18 mouse cellular contexts compared by ENCODE assay signal in genomic region chr7:113924561-113924960, GRCm38 (mm10).
A peak's percentile ranks its signal among the peaks of the same experiment; 100 is the strongest.
DNase-seq lines count a peak whose midpoint lies in the region; ATAC-seq lines count a peak whose summit lies in the region.
"Had no signal": no experiment of that assay in that cellular context is flagged by ENCODE, and none has a peak within 500 bp of the region (broad histone marks: within the 10 kb centered on the region; RNA-seq: fewer than 3 reads in every experiment).

No protein-coding gene starts in this region.

- H3K4me3 ChIP-seq in forebrain, embryonic 15.5 days: no peak overlapping the region
- H3K4me3 ChIP-seq in forebrain, embryonic 13.5 days: no peak overlapping the region
- no peak overlapping the region for H3K4me3 ChIP-seq in midbrain, embryonic 14.5 days (replicated peaks; ENCODE audit: low read depth, low read length)
- H3K4me3 ChIP-seq in midbrain, embryonic 15.5 days: no peak overlapping the region
- H3K4me3 ChIP-seq: left cerebral cortex, adult 2 months; limb, embryonic 13.5 days; liver, embryonic 13.5 days had no signal

- peak; percentile 23 for DNase-seq in midbrain, embryonic 14.5 days
- peak; percentile 77 for DNase-seq in layer of hippocampus, adult 9-11 months
- DNase-seq in left cerebral cortex, postnatal 10 days (ENCODE audit: extremely low spot score in 1 of 2, low spot score in 2 of 2): no peak
- DNase-seq in right cerebral cortex, postnatal 14 days: no peak
- DNase-seq: adrenal gland, postnatal 25 days; cerebellum, adult 18-20 months; gastrocnemius, postnatal 10 days; kidney, adult 2 months; kidney, postnatal 10 days; liver, embryonic 13.5 days; lung, embryonic 14.5 days; lung, postnatal 36 days had no signal

- no peak overlapping the region for H3K9ac ChIP-seq in forebrain, embryonic 15.5 days (replicated peaks)
- H3K9ac ChIP-seq in forebrain, embryonic 13.5 days: no peak overlapping the region
- no peak overlapping the region for H3K9ac ChIP-seq in midbrain, embryonic 14.5 days (replicated peaks; ENCODE audit: low read length)
- H3K9ac ChIP-seq in midbrain, embryonic 15.5 days: no peak overlapping the region
- H3K9ac ChIP-seq: limb, embryonic 13.5 days; liver, embryonic 13.5 days; lung, embryonic 14.5 days had no signal

- no peaks in the 10 kb centered on the region for H3K9me3 ChIP-seq in forebrain, embryonic 15.5 days
- no peaks in the 10 kb centered on the region for H3K9me3 ChIP-seq in forebrain, embryonic 13.5 days (replicated peaks)
- H3K9me3 ChIP-seq in midbrain, embryonic 14.5 days (ENCODE audit: control insufficient read depth, low read length): no peaks in the 10 kb centered on the region
- H3K9me3 ChIP-seq in midbrain, embryonic 15.5 days: no peaks in the 10 kb centered on the region
- H3K9me3 ChIP-seq: limb, embryonic 13.5 days; liver, embryonic 13.5 days had no signal

- H3K27me3 ChIP-seq in forebrain, embryonic 15.5 days: no peaks in the 10 kb centered on the region
- H3K27me3 ChIP-seq in forebrain, embryonic 13.5 days: no peaks in the 10 kb centered on the region
- H3K27me3 ChIP-seq in midbrain, embryonic 14.5 days (ENCODE audit: control insufficient read depth, insufficient read depth, low read length): no peaks in the 10 kb centered on the region
- H3K27me3 ChIP-seq in midbrain, embryonic 15.5 days (replicated peaks): no peaks in the 10 kb centered on the region
- H3K27me3 ChIP-seq: limb, embryonic 13.5 days; liver, embryonic 13.5 days had no signal

- intact Hi-C loops in left cerebral cortex, postnatal 10 days (cut with DNase I): no loop called here

- ATAC-seq in forebrain, embryonic 15.5 days (replicated peaks): 0 out of 2 replicates have a peak, but pooled peaks have one; percentile 29
- no peak for ATAC-seq in forebrain, embryonic 13.5 days
- no peak for ATAC-seq in midbrain, embryonic 14.5 days (ENCODE audit: low FRiP score, low TSS enrichment)
- ATAC-seq in midbrain, embryonic 15.5 days (replicated peaks): no peak
- ATAC-seq: inflammation-experienced regulatory T-cells, adult 6 months had no signal

- H3K27ac ChIP-seq in forebrain, embryonic 15.5 days (replicated peaks): no peak overlapping the region
- H3K27ac ChIP-seq in forebrain, embryonic 13.5 days: no peak overlapping the region
- no peak overlapping the region for H3K27ac ChIP-seq in midbrain, embryonic 14.5 days (replicated peaks; ENCODE audit: low read depth, low read length)
- H3K27ac ChIP-seq in midbrain, embryonic 15.5 days: no peak overlapping the region
- H3K27ac ChIP-seq: left cerebral cortex, adult 2 months; limb, embryonic 13.5 days; liver, embryonic 13.5 days had no signal

- no peak overlapping the region for H3K4me2 ChIP-seq in forebrain, embryonic 15.5 days (replicated peaks)
- H3K4me2 ChIP-seq in forebrain, embryonic 13.5 days: no peak overlapping the region
- H3K4me2 ChIP-seq in midbrain, embryonic 14.5 days (ENCODE audit: low read length): no peak overlapping the region
- H3K4me2 ChIP-seq in midbrain, embryonic 15.5 days: no peak overlapping the region
- H3K4me2 ChIP-seq: limb, embryonic 13.5 days; liver, embryonic 13.5 days; lung, embryonic 14.5 days had no signal

- WGBS in forebrain, embryonic 15.5 days: 74% methylated on average over 6 of the region's 6 CpGs
- WGBS in forebrain, embryonic 13.5 days: 72% methylated on average over 6 of the region's 6 CpGs
- whole genome bisulfite sequencing in midbrain, embryonic 14.5 days: 53% methylated on average over 6 of the region's 6 CpGs
- WGBS in midbrain, embryonic 15.5 days: 57% methylated on average over 6 of the region's 6 CpGs

- H3K36me3 ChIP-seq in forebrain, embryonic 15.5 days: no peaks in the 10 kb centered on the region
- H3K36me3 ChIP-seq in forebrain, embryonic 13.5 days (ENCODE audit: poor library complexity, severe bottlenecking): no peaks in the 10 kb centered on the region
- H3K36me3 ChIP-seq in midbrain, embryonic 14.5 days (ENCODE audit: control insufficient read depth, insufficient read depth, low read length): no peaks in the 10 kb centered on the region
- H3K36me3 ChIP-seq in midbrain, embryonic 15.5 days (replicated peaks): no peaks in the 10 kb centered on the region
- H3K36me3 ChIP-seq: limb, embryonic 13.5 days; liver, embryonic 13.5 days had no signal

- H3K4me1 ChIP-seq in forebrain, embryonic 15.5 days: peaks cover 7% of the 10 kb centered on the region; the same call in 1 of the 2 replicates
- no peaks in the 10 kb centered on the region for H3K4me1 ChIP-seq in forebrain, embryonic 13.5 days
- H3K4me1 ChIP-seq in midbrain, embryonic 14.5 days (ENCODE audit: control insufficient read depth, insufficient read depth, low read length): no peaks in the 10 kb centered on the region
- H3K4me1 ChIP-seq in midbrain, embryonic 15.5 days: no peaks in the 10 kb centered on the region
- H3K4me1 ChIP-seq: limb, embryonic 13.5 days; liver, embryonic 13.5 days had no signal

Comparison
In these comparisons a context has a peak if more than half of its experiments do, and no peak if none do; other contexts are left out.
1. DNase-seq: peak in midbrain, embryonic 14.5 days (single experiment) and layer of hippocampus, adult 9-11 months (single experiment); none in left cerebral cortex, postnatal 10 days (0 of 2) and right cerebral cortex, postnatal 14 days (single experiment).